In the genomic region with DNA sequence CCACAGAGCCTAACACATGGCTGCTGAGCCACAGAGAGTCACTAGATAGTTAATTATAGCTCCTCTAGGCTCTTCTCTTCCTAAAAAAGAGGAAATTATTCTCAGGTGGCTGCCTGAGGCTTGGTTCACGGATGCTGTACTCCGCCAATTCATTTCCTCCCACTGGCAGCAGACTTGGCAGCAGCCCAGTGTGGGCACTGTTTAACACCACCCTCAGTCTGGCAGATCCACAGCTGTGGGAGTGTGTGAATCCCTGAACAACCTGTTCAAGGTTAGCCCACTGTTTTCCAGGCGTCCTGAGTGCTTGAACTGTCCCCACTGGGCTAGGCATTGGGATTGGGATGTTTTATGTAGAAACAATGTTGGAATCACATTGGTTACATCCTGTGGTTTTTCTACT, we compare ENCODE assay signal across 12 mouse cellular contexts. TPM values are rescaled to one million over a fixed set of nuclear protein-coding genes. Genes with fewer than 3 reads are reported as not detected.
A peak's percentile ranks its signal among the peaks of the same experiment; 100 is the strongest.
DNase-seq lines count a peak whose midpoint lies in the region; ATAC-seq lines count a peak whose summit lies in the region.
"Had no signal": no experiment of that assay in that cellular context is flagged by ENCODE, and none has a peak within 500 bp of the region (broad histone marks: within the 10 kb centered on the region; RNA-seq: fewer than 3 reads in every experiment).

No protein-coding gene starts in this region.

- no peaks in the 10 kb centered on the region for H3K9me3 ChIP-seq in liver, embryonic 11.5 days (ENCODE audit: control insufficient read depth, low read length)
- H3K9me3 ChIP-seq: embryonic facial prominence, embryonic 12.5 days; heart, embryonic 12.5 days; limb, embryonic 13.5 days had no signal

- no peaks in the 10 kb centered on the region for H3K4me1 ChIP-seq in liver, embryonic 11.5 days (replicated peaks; ENCODE audit: control insufficient read depth, insufficient read depth, low read length)
- H3K4me1 ChIP-seq: embryonic facial prominence, embryonic 12.5 days; heart, embryonic 12.5 days; limb, embryonic 13.5 days had no signal

- H3K4me2 ChIP-seq in liver, embryonic 11.5 days = no peak overlapping the region
- H3K4me2 ChIP-seq: embryonic facial prominence, embryonic 12.5 days; heart, embryonic 12.5 days; limb, embryonic 13.5 days had no signal

- H3K36me3 ChIP-seq in liver, embryonic 11.5 days (ENCODE audit: control insufficient read depth, insufficient read depth, low read length) = no peaks in the 10 kb centered on the region
- H3K36me3 ChIP-seq: embryonic facial prominence, embryonic 12.5 days; heart, embryonic 12.5 days; limb, embryonic 13.5 days had no signal

- intact Hi-C loops in heart, postnatal 25 days (cut with DNase I) = no loop called here

- WGBS in liver, embryonic 11.5 days = 49% methylated on average over 3 of the region's 3 CpGs

- ATAC-seq in common myeloid progenitor, adult 5-6 weeks (replicated peaks; ENCODE audit: low read depth, poor library complexity, severe bottlenecking) = peak; percentile 93
- no peak for ATAC-seq in liver, embryonic 11.5 days (replicated peaks; ENCODE audit: low FRiP score)

- H3K27me3 ChIP-seq in liver, embryonic 11.5 days (replicated peaks; ENCODE audit: control insufficient read depth, insufficient read depth, low read length) = no peaks in the 10 kb centered on the region
- H3K27me3 ChIP-seq: embryonic facial prominence, embryonic 12.5 days; heart, embryonic 12.5 days; limb, embryonic 13.5 days had no signal

- H3K4me3 ChIP-seq in liver, embryonic 11.5 days (ENCODE audit: low read depth, low read length) = no peak overlapping the region
- H3K4me3 ChIP-seq: embryonic facial prominence, embryonic 12.5 days; heart, embryonic 12.5 days; limb, embryonic 13.5 days had no signal

- no peak overlapping the region for H3K9ac ChIP-seq in liver, embryonic 11.5 days (ENCODE audit: low read depth, low read length)
- H3K9ac ChIP-seq: embryonic facial prominence, embryonic 12.5 days; heart, embryonic 12.5 days; limb, embryonic 13.5 days had no signal

- DNase-seq in heart, adult 11 months = peak; percentile 80
- DNase-seq in heart, postnatal 25 days (ENCODE audit: low spot score) = no peak
- peak; percentile 51 to 63 for DNase-seq in layer of hippocampus, postnatal 36 days
- peak; percentile 79 for DNase-seq in right cerebral cortex, postnatal 14 days
- DNase-seq in kidney, postnatal 10 days = no peak
- no peak for DNase-seq in ovary, postnatal 36 days (ENCODE audit: low spot score)
- no peak for DNase-seq in liver, embryonic 11.5 days (ENCODE audit: low spot score)

- no peak overlapping the region for H3K27ac ChIP-seq in liver, embryonic 11.5 days (ENCODE audit: low read depth, low read length)
- H3K27ac ChIP-seq: embryonic facial prominence, embryonic 12.5 days; limb, embryonic 13.5 days had no signal

RNA-seq across cellular contexts. Expression of gene Frmpd2, which starts 50.0 kb away (rescaled TPM):
- not detected for total RNA-seq in heart, postnatal 25 days (2021)
- not detected in 2 replicates for total RNA-seq in common myeloid progenitor, adult 5-6 weeks (2017)
- 1 to 10 TPM in 1 of 2 experiments, under 1 TPM in 1; 0.42 to 1.0 TPM for total RNA-seq in layer of hippocampus, postnatal 36 days (2021)
- not detected in 2 replicates for polyA plus RNA-seq in liver, embryonic 11.5 days (2014; fragmentation: Nextera tagmentation; extraction: Ambion mirVana)
- total RNA-seq: megakaryocyte-erythroid progenitor cell, adult 5-6 weeks had no signal
- polyA plus RNA-seq: embryonic facial prominence, embryonic 12.5 days; limb, embryonic 13.5 days had no signal

Comparison
In these comparisons a context has a peak if more than half of its experiments do, and no peak if none do; other contexts are left out.
1. DNase-seq: peak in heart, adult 11 months (single experiment), layer of hippocampus, postnatal 36 days (2 of 2) and right cerebral cortex, postnatal 14 days (single experiment); none in heart, postnatal 25 days (single experiment), kidney, postnatal 10 days (single experiment), ovary, postnatal 36 days (single experiment) and liver, embryonic 11.5 days (single experiment).